Mouse (Mus musculus): ENCODE data around the gene Abhd6. TPM values are rescaled to one million over a fixed set of nuclear protein-coding genes. Genes with fewer than 3 reads are reported as not detected.

Abhd6 gene
- polyA plus RNA-seq, 1 experiment from 2014 or later = 14.0 TPM

DNA sequence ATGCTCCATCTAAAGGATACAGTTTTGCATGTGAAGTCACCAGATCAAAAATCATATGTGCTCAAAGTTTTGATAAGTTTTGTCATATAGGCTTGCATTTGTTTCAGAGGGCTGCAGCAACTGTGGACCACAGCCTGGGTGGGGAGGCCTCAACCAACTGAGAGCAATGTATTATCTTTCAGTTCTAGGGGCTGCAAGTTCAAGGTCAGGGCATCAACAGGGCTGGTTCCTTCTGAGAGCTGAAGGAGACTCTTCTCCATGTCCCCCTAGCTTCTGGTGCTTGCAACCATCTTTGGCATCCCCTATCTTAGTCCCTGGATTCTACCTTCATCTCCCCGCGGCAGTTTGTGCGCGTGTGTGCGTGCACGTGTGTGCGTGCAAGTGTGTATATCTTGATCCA is 50.0 kb downstream of the Abhd6 start:
- Histone ChIP-seq H3K36me3 (no peaks in the 10 kb centered on the region), H3K4me2 (replicated peaks) (no peak overlapping the region), H3K9ac (no peak overlapping the region), H3K27ac (no peak overlapping the region), H3K27me3 (replicated peaks) (no peaks in the 10 kb centered on the region), H3K4me1 (replicated peaks) (no peaks in the 10 kb centered on the region), H3K9me3 (no peaks in the 10 kb centered on the region), H3K4me3 (replicated peaks) (no peak overlapping the region)
- ATAC-seq = no peak
- 95% methylated on average over 7 of the region's 7 CpGs for WGBS

DNA sequence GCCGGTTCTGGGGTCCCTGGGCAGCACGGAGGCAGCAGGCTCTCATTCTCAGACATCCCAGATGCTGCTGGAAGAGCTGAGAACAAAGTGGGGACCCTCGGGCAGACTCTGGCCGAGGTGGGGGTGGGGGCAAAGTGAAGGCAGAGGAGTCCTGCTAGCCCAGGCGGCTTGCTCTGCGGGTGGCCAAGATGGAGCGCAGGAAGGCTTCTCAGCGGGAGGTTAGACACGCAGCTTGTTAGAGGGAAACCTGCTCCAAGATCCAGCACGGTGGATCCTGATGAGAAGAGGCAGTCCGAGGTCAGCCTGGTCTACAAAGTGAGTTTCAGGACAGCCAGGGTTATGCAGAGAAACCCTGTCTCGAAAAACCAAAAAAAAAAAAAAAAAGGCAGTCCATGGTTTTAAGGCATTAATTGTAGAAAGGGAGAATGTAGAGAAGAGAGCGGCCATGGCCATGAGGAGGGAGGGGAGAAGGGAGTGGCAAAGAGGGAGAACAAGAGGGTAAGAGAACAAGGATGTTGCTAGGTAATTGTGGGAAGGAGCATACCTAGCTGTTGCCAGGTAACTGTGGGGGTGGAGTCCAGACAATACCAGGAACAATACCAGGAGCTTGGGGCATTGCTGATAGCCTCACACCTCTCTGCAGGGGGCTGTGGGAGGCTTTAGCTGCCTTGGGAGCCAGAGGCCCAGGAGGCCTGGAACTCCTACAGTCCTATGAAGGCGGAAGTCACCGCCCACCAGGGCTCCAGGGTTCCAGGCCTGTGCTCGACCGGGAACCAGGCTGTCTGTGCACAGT is 51.8 kb downstream of the Abhd6 start:
- Histone ChIP-seq H3K4me2 (replicated peaks) (no peak overlapping the region), H3K4me1 (replicated peaks) (no peaks in the 10 kb centered on the region), H3K9me3 (no peaks in the 10 kb centered on the region), H3K27me3 (replicated peaks) (no peaks in the 10 kb centered on the region), H3K4me3 (replicated peaks) (no peak overlapping the region), H3K27ac (no peak overlapping the region), H3K36me3 (no peaks in the 10 kb centered on the region), H3K9ac (no peak overlapping the region)
- ATAC-seq = peak; percentile 82
- WGBS = 43% methylated on average over 17 of the region's 17 CpGs

DNA sequence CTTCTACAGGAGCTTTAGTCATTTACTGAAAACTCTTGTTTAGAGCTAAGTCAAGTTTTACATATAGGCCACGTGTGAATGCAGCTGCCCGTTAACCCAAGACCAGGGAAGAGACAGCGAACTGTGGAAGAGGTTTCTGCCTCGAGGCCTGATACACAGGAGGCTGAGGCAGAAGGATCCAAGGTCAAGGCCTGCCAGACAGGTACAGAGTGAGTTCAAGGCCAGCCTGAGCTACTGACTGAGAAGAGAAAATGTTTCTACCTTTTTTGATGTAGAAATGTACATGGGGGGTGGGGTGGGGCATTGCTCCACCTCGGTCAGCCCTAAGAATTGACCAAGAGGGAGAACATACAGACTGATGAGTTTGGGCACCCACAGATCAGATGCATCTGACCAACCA is 53.4 kb downstream of the Abhd6 start:
- Histone ChIP-seq H3K4me1 (replicated peaks) (no peaks in the 10 kb centered on the region), H3K9me3 (no peaks in the 10 kb centered on the region), H3K9ac (no peak overlapping the region), H3K27me3 (replicated peaks) (no peaks in the 10 kb centered on the region), H3K4me2 (replicated peaks) (no peak overlapping the region), H3K27ac (no peak overlapping the region), H3K36me3 (no peaks in the 10 kb centered on the region), H3K4me3 (replicated peaks) (no peak overlapping the region)
- no peak for ATAC-seq
- WGBS = 76% methylated on average over 5 of the region's 5 CpGs

DNA sequence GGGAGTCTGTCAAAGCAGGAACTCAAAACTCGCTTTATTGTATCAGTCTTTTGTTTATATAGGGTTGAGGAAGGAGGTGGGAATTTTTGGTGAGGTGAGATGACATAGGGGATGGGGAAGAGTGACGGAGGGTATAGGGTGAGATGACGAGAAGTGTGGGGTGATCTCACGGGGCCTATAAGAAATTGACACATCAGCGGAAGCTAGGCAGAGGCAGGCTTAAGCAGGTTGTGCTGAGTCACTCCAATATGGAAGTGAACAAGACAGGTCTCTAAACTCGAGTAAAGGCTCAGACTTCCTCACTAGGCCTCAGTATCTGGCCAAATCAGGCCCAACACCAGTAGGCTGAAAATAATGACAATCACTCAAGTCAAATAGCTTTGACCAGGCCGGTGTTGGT is 57.2 kb downstream of the Abhd6 start:
- H3K4me3 ChIP-seq (replicated peaks) = no peak overlapping the region

DNA sequence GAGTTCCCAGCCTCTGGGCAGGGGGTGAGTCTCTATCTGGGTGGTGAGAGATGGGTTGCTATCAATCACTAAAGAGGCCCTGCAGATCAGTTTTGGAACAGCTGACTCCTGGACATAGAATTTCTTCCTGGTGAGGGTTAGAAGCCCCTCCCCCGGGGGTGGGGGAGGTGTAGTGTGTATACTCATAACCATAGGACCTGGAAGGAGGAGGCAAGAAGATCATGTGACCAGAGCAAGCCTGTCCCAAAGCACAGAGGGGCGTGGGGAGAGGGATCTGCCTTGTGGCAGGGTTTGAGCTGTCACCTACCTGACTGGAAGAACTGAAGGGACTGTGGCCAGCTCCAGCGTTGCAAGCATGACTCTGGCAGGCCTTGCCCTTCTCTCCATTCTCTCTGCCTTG is 59.4 kb downstream of the Abhd6 start:
- H3K9me3 ChIP-seq = no peaks in the 10 kb centered on the region
- H3K4me2 ChIP-seq (replicated peaks) = no peak overlapping the region
- no peak overlapping the region for H3K9ac ChIP-seq
- H3K36me3 ChIP-seq = no peaks in the 10 kb centered on the region
- H3K27ac ChIP-seq = no peak overlapping the region
- no peak overlapping the region for H3K4me3 ChIP-seq (replicated peaks)
- ATAC-seq = no peak; the same call in 1 of the 2 replicates
- 32% methylated on average over 3 of the region's 3 CpGs for WGBS
- 0 out of 2 replicates have a peak, but pooled peaks cover 4% of the 10 kb centered on the region for H3K4me1 ChIP-seq (replicated peaks)
- H3K27me3 ChIP-seq (replicated peaks) = no peaks in the 10 kb centered on the region

More for the DNA sequence above, 57.2 kb downstream of the Abhd6 start:
- H3K27ac ChIP-seq = no peak overlapping the region
- H3K4me2 ChIP-seq (replicated peaks) = no peak overlapping the region
- H3K9ac ChIP-seq = no peak overlapping the region
- no peaks in the 10 kb centered on the region for H3K27me3 ChIP-seq (replicated peaks)
- ATAC-seq = no peak
- WGBS = 95% methylated on average over 7 of the region's 7 CpGs
- H3K36me3 ChIP-seq = no peaks in the 10 kb centered on the region
- H3K9me3 ChIP-seq = no peaks in the 10 kb centered on the region
- H3K4me1 ChIP-seq (replicated peaks) = 0 out of 2 replicates have a peak, but pooled peaks cover 4% of the 10 kb centered on the region

DNA sequence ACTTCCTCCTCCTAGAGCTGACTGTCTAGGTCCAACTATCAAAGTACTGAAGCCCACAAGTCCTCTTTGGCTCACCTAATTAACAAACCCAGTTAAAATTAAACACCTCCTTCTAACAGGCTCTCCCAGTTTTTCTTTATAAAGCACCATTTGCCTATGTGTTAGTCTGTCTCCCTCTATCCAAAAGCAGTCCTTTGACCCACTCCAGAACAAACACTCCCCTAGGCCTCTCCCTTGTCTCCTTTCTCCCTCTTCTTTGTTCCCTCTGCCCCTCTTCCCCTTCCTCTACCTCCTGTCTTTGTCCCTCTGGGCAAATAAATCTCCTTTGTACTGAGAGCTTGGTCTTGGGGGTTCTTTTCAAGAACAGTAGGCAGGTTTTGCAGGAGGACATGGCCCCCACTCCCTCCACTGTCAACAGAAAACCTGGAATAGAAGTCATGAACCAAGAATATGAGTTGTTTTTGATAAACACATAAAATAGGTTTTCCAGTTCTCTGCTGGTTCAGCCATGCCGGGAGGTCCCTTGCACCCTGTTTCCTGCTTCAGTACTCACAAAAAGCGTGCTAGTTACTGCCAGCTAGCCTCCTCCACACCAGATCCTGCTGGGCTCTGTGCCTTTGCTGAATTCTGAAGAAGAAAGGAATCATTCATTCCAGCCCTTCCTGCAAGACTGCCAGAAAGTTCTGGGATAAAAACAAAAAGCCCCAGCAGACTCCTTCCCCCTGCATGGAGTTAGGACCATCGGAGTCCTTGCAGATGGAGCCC is 60.0 kb downstream of the Abhd6 start:
- Histone ChIP-seq H3K9me3 (no peaks in the 10 kb centered on the region), H3K36me3 (no peaks in the 10 kb centered on the region), H3K27ac (no peak overlapping the region), H3K9ac (no peak overlapping the region), H3K4me2 (replicated peaks) (no peak overlapping the region), H3K4me1 (replicated peaks) (0 out of 2 replicates have a peak, but pooled peaks cover 4% of the 10 kb centered on the region), H3K27me3 (replicated peaks) (no peaks in the 10 kb centered on the region), H3K4me3 (replicated peaks) (no peak overlapping the region)
- ATAC-seq = no peak
- 58% methylated on average over 3 of the region's 3 CpGs for WGBS

DNA sequence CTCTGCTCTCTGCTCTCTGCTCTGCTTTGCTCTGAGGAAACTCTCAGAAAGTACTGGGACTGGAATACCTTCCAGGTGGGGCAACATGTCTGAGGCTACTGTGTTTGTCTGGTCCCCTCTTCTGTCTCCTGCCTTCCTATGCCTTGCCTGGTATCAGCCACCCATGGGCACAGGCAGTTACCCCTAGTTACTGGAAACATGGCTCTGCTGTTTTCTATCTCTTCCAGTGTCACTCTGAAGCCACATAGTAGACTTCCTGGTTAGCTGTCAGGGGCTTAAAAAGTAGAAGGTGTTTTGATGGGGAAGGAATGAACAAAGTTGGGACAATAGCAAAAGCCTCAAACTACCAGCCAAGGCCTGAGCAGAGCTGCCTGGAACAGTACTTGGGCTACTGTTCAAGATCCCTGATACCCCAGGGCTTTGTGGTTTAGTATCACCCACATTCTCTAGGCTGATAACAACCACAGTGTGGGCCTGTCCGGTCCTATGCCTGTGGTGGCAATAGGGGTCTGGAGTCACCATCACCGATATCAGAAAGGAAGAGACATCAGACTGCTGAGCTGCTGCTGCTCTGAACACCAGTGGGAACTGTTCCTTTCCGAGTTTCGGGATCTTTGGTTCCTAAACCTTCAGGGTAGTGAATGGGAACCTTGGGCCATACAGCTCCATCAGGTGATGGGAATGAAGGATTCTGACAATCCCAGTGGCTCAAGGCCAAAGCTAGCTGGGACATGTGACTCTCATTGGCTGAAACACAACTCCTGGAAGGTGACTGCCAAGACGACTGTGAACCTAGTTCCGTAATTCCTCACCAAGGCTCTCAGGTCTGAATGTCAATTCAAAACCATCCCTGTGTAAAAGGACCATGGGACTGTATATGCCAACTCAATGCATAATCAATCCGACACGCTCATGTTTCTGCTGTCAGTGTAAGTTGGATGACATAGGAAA is 61.4 kb downstream of the Abhd6 start:
- Histone ChIP-seq H3K27me3 (replicated peaks) (no peaks in the 10 kb centered on the region), H3K9ac (no peak overlapping the region), H3K4me1 (replicated peaks) (0 out of 2 replicates have a peak, but pooled peaks cover 4% of the 10 kb centered on the region), H3K36me3 (no peaks in the 10 kb centered on the region), H3K9me3 (no peaks in the 10 kb centered on the region), H3K4me2 (replicated peaks) (no peak overlapping the region), H3K4me3 (replicated peaks) (no peak overlapping the region), H3K27ac (no peak overlapping the region)
- no peak for ATAC-seq
- 92% methylated on average over 8 of the region's 8 CpGs for WGBS

DNA sequence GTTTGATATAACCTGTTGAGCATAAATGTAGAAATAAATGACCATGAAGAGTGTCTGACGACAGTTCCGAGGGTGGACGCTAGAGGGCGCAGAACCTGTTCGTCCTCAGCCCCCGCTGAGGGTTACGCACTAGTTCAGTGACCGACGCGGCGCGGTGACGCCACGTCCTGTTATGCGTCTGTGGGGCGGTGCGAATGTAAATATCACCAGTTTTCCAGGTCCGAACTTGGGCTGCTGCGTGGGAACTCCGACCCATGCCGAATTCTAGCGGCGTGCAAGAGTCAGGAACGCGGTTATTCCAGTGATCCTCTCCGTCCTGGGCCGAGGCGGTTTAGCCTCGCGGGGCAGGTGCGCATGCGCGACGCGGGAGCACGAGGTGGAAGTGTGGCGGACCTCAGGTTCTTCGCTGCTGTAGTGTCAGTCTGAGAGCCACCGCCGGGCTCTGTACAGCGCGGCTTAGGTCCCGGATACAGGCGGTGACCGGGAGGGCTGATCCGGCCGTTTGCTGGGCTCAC is 77.5 kb downstream of the Abhd6 start, which contains the start of gene Rpp14:
Rpp14 (plus strand) TSS at position 203 of the 515 bp plus-strand sequence.
- 0 out of 2 replicates have a peak, but pooled peaks cover 4% of the 10 kb centered on the region for H3K36me3 ChIP-seq
- peak within 1 kb of the TSS; percentile 76 for H3K9ac ChIP-seq
- peak within 1 kb of the TSS; percentile 96 for H3K27ac ChIP-seq
- ATAC-seq = peak; percentile 98
- no peaks in the 10 kb centered on the region for H3K9me3 ChIP-seq
- H3K4me1 ChIP-seq (replicated peaks) = 0 out of 2 replicates have a peak, but pooled peaks cover 3% of the 10 kb centered on the region
- H3K27me3 ChIP-seq (replicated peaks) = no peaks in the 10 kb centered on the region
- H3K4me3 ChIP-seq (replicated peaks) = peak within 1 kb of the TSS; percentile 70
- under 1% methylated on average over 47 of the region's 47 CpGs for WGBS
- peak within 1 kb of the TSS; percentile 71 for H3K4me2 ChIP-seq (replicated peaks)

DNA sequence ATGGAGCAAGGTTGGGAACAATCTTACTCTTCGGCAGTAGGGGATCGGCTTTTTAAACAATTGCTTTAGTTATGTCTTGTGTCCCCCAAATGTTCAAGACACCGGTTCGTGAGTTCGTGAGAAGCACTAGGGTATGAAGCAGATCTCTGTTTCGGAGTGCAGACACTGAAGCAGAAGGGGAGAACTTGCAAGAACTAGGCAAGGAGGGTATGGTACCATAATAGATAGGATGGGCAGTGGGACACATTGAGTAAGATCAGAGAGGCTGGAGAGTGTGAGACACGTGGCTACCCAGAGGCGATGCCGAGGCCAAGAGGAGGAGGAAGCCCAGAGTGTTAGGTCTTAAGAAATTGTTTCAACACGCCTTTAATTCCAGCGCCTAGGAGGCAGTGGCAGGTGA is 78.0 kb downstream of the Abhd6 start:
- Histone ChIP-seq H3K27ac (peak overlapping the region; percentile 96), H3K36me3 (0 out of 2 replicates have a peak, but pooled peaks cover 4% of the 10 kb centered on the region), H3K4me1 (replicated peaks) (0 out of 2 replicates have a peak, but pooled peaks cover 3% of the 10 kb centered on the region), H3K9ac (peak overlapping the region; percentile 76), H3K4me2 (replicated peaks) (peak overlapping the region; percentile 71), H3K9me3 (no peaks in the 10 kb centered on the region), H3K27me3 (replicated peaks) (no peaks in the 10 kb centered on the region), H3K4me3 (replicated peaks) (peak overlapping the region; percentile 70)
- 2% methylated on average over 11 of the region's 11 CpGs for WGBS
- peak; percentile 64 for ATAC-seq

DNA sequence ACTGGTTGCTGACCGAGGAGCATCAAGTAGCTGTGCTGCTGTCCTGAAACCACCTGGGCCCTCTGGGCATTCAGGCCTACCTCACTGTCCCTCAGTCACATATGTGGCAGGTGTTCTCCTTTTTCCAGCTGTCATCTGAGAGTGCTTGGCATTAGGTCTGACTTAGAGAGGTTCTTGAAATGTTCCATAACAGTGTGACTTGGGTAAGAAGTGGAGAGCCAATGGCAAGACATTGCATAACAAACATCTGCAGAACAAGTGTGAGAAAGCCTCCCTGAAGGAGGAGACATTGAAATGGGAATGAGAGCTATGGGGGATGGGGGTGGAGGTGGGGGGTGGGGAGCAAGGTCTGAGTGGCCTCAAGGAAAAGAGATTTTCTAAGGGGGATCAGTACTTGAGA is 80.2 kb downstream of the Abhd6 start:
- no peak overlapping the region for H3K4me2 ChIP-seq (replicated peaks)
- H3K36me3 ChIP-seq = 0 out of 2 replicates have a peak, but pooled peaks cover 14% of the 10 kb centered on the region
- no peak overlapping the region for H3K27ac ChIP-seq
- H3K9me3 ChIP-seq = no peaks in the 10 kb centered on the region
- no peak overlapping the region for H3K9ac ChIP-seq
- H3K27me3 ChIP-seq (replicated peaks) = no peaks in the 10 kb centered on the region
- H3K4me3 ChIP-seq (replicated peaks) = no peak overlapping the region
- 97% methylated on average over 1 of the region's 1 CpGs for WGBS
- 0 out of 2 replicates have a peak, but pooled peaks cover 3% of the 10 kb centered on the region for H3K4me1 ChIP-seq (replicated peaks)
- no peak for ATAC-seq

DNA sequence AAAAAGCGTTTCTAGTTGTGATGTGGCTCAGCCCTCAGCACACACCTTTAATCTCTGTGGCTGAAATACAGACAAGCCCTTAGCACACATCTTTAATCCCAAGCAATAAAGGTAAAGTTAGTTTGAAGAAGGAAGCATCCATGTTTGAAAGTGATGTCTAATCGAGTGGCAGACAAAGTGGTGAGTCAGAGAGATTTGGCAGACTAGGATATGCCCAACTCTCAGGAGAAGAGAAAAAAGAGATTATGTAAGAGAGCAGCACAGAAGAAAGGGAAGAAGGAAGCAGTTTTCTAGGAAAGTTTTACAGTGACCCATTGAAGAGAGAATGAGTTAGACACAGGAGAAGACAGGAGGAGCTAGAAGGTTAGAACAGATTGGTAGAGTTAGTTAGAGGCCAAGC is 86.3 kb downstream of the Abhd6 start:
- no peaks in the 10 kb centered on the region for H3K27me3 ChIP-seq (replicated peaks)
- WGBS = 86% methylated on average over 2 of the region's 2 CpGs
- no peak overlapping the region for H3K4me3 ChIP-seq (replicated peaks)
- H3K9me3 ChIP-seq = no peaks in the 10 kb centered on the region
- H3K9ac ChIP-seq = no peak overlapping the region
- no peak for ATAC-seq
- no peak overlapping the region for H3K27ac ChIP-seq
- H3K4me2 ChIP-seq (replicated peaks) = no peak overlapping the region
- peaks cover 21% of the 10 kb centered on the region; the same call in 1 of the 2 replicates for H3K36me3 ChIP-seq
- H3K4me1 ChIP-seq (replicated peaks) = peaks cover 5% of the 10 kb centered on the region; the same call in 1 of the 2 replicates

Data from intestine, embryonic 15.5 days (tissue).